Mouse (Mus musculus) megakaryocyte-erythroid progenitor cell, adult 5-6 weeks (primary cell): Measurements from ENCODE around the gene Tgfb2. TPM values are rescaled to one million over a fixed set of nuclear protein-coding genes. Genes with fewer than 3 reads are reported as not detected.

Experiments used
- ATAC-seq: replicated peaks from 2 replicates; pipeline ENCODE4 v1.8.0; 2016; ENCODE audit warnings: mild to moderate bottlenecking, inconsistent platforms; ENCODE audit not compliant: severe bottlenecking, poor library complexity, low FRiP score, low TSS enrichment
- total RNA-seq, 2 experiments: library from RNA; stranded (forward) in 1 of 2; stranded (reverse) in 1 of 2; fragments of 200-1000, 215-1000 nt in 1 of 2; fragments of >200 nt in 1 of 2; fragmentation: Nextera tagmentation in 1 of 2; gene quantifications; 2 replicates each; pipeline ENCODE4 v1.2.3; 2014 to 2017

The Tgfb2 gene
- total RNA-seq, 2 experiments from 2014 or later = 0.13 TPM; not detected in 1

- ATAC-seq = no peak
These were observed 101.7 kb downstream of the Tgfb2 start for GRCm38 (mm10) chr1:186604124-186604523.

GRCm38 (mm10) chr1:186588226-186588625, 117.6 kb downstream of the Tgfb2 start:
- no peak for ATAC-seq

GRCm38 (mm10) chr1:186587065-186587804, 118.6 kb downstream of the Tgfb2 start:
- ATAC-seq = no peak

- no peak for ATAC-seq
These were observed 120.1 kb downstream of the Tgfb2 start for GRCm38 (mm10) chr1:186585571-186586164.

- ATAC-seq = no peak
These were observed 121.9 kb downstream of the Tgfb2 start for GRCm38 (mm10) chr1:186583933-186584332.

GRCm38 (mm10) chr1:186582113-186582512, 123.7 kb downstream of the Tgfb2 start:
- no peak for ATAC-seq

- ATAC-seq = no peak
These were observed 124.1 kb downstream of the Tgfb2 start for GRCm38 (mm10) chr1:186581666-186582065.

- ATAC-seq = no peak
These were observed 124.7 kb downstream of the Tgfb2 start for GRCm38 (mm10) chr1:186581114-186581513.

GRCm38 (mm10) chr1:186577302-186577701, 128.5 kb downstream of the Tgfb2 start:
- no peak for ATAC-seq

GRCm38 (mm10) chr1:186575629-186576028, 130.2 kb downstream of the Tgfb2 start:
- no peak for ATAC-seq

GRCm38 (mm10) chr1:186575074-186575473, 130.7 kb downstream of the Tgfb2 start:
- ATAC-seq = no peak

Other genes starting within 250 kb of the Tgfb2 start
- gene Rrp15, start 43.4 kb upstream of the Tgfb2 start, total RNA-seq (2014; fragmentation: Nextera tagmentation) = 60.2 and 61.8 TPM in 2 replicates
- 187 and 191 TPM in 2 replicates for gene Rrp15, start 43.4 kb upstream of the Tgfb2 start, total RNA-seq (2017)